Mouse (Mus musculus): Measurements from ENCODE around the gene Trmt112.

The Trmt112 gene

GRCm38 (mm10) chr19:6909021-6909420 lies 477 bp upstream of the Trmt112 start:
- no peak for DNase-seq (ENCODE audit: low spot score)

GRCm38 (mm10) chr19:6910306-6910705 lies 808 bp downstream of the Trmt112 start:
- DNase-seq (ENCODE audit: low spot score), result peak; percentile 78

GRCm38 (mm10) chr19:6911101-6912074 lies 1.9 kb downstream of the Trmt112 start:
- no peak for DNase-seq (ENCODE audit: low spot score)

GRCm38 (mm10) chr19:6912205-6912970 lies 2.9 kb downstream of the Trmt112 start:
- DNase-seq (ENCODE audit: low spot score), result no peak

- no peak for DNase-seq (ENCODE audit: low spot score)
Measured at GRCm38 (mm10) chr19:6913036-6913435, 3.5 kb downstream of the Trmt112 start.

- no peak for DNase-seq (ENCODE audit: low spot score)
Measured at GRCm38 (mm10) chr19:6913991-6914390, 4.5 kb downstream of the Trmt112 start.

GRCm38 (mm10) chr19:6914540-6914939 lies 5.0 kb downstream of the Trmt112 start:
- no peak for DNase-seq (ENCODE audit: low spot score)

GRCm38 (mm10) chr19:6915276-6915675 lies 5.8 kb downstream of the Trmt112 start:
- no peak for DNase-seq (ENCODE audit: low spot score)

- no peak for DNase-seq (ENCODE audit: low spot score)
Measured at GRCm38 (mm10) chr19:6916496-6916895, 7.0 kb downstream of the Trmt112 start.

GRCm38 (mm10) chr19:6918321-6918720 lies 8.8 kb downstream of the Trmt112 start:
- DNase-seq (ENCODE audit: low spot score), result no peak

GRCm38 (mm10) chr19:6919431-6919830 lies 9.9 kb downstream of the Trmt112 start:
- DNase-seq (ENCODE audit: low spot score), result no peak

GRCm38 (mm10) chr19:6919876-6920740 lies 10.6 kb downstream of the Trmt112 start:
- DNase-seq (ENCODE audit: low spot score), result peak; percentile 56

- DNase-seq (ENCODE audit: low spot score), result peak; percentile 69
Measured at GRCm38 (mm10) chr19:6920741-6921636, 11.5 kb downstream of the Trmt112 start.

- DNase-seq (ENCODE audit: low spot score), result peak; percentile 100
Measured at GRCm38 (mm10) chr19:6921647-6922567, 12.4 kb downstream of the Trmt112 start, which contains the start of gene Esrra. Gene Esrra (minus strand): TSS chr19:6921813.

- DNase-seq (ENCODE audit: low spot score), result no peak
Measured at GRCm38 (mm10) chr19:6922901-6923735, 13.6 kb downstream of the Trmt112 start.

- peak; percentile 90 for DNase-seq (ENCODE audit: low spot score)
Measured at GRCm38 (mm10) chr19:6924461-6925306, 15.2 kb downstream of the Trmt112 start.

- peak; percentile 29 for DNase-seq (ENCODE audit: low spot score)
Measured at GRCm38 (mm10) chr19:6925307-6925573, 15.7 kb downstream of the Trmt112 start, which contains the start of gene Catsperz. Gene Catsperz (minus strand): TSS chr19:6925380.
